Mouse (Mus musculus) hindbrain, embryonic 14.5 days (tissue): ENCODE data around the gene Lta. TPM values are rescaled to one million over a fixed set of nuclear protein-coding genes. Genes with fewer than 3 reads are reported as not detected.
A peak's percentile ranks its signal among the peaks of the same experiment; 100 is the strongest.

ENCODE experiments used
- ATAC-seq: fragments of 200-750 bp; cut with Nextera tagmentation; 2 replicates; pipeline ENCODE4 v1.8.0; 2017; ENCODE audit warnings: moderate number of reproducible peaks, mild to moderate bottlenecking, moderate TSS enrichment, moderate library complexity; ENCODE audit not compliant: low FRiP score
- DNase-seq: peaks from one replicate; pipeline ENCODE4 v3.0.0-alpha.2; 2015; ENCODE audit warnings: low spot score
- H3K27ac ChIP-seq: fragments of 300-500 bp; sonication (generic); 2 replicates; pipeline ENCODE4 v1.5.1; 2014; ENCODE audit warnings: mild to moderate bottlenecking, moderate library complexity
- H3K27me3 ChIP-seq: fragments of 300-500 bp; sonication (generic); 2 replicates; pipeline ENCODE4 v1.6.1; 2014; ENCODE audit warnings: mild to moderate bottlenecking, low read length, mixed read lengths; ENCODE audit not compliant: control insufficient read depth, insufficient read depth
- H3K36me3 ChIP-seq: fragments of 300-500 bp; sonication (generic); replicated peaks from 2 replicates; pipeline ENCODE4 v1.6.1; 2014; ENCODE audit not compliant: control insufficient read depth, insufficient read depth
- H3K4me1 ChIP-seq: fragments of 300-500 bp; sonication (generic); replicated peaks from 2 replicates; pipeline ENCODE4 v1.6.1; 2014; ENCODE audit warnings: antibody characterized with exemption, low read length, mixed read lengths; ENCODE audit not compliant: control insufficient read depth, insufficient read depth
- H3K4me2 ChIP-seq: fragments of 300-500 bp; sonication (generic); replicated peaks from 2 replicates; pipeline ENCODE4 v1.6.1; 2014; ENCODE audit warnings: mild to moderate bottlenecking, moderate library complexity
- H3K4me3 ChIP-seq: fragments of 300-500 bp; sonication (generic); replicated peaks from 2 replicates; pipeline ENCODE4 v1.5.1; 2014; ENCODE audit warnings: mild to moderate bottlenecking, low read length
- H3K9ac ChIP-seq: fragments of 300-500 bp; sonication (generic); 2 replicates; pipeline ENCODE4 v1.6.1; 2014
- H3K9me3 ChIP-seq: fragments of 300-500 bp; sonication (generic); 2 replicates; pipeline ENCODE4 v1.6.1; 2016; ENCODE audit warnings: low read length; ENCODE audit not compliant: control insufficient read depth
- WGBS: fragments of 180-500 bp; shearing (Covaris S2); extraction: QIAGEN DNeasy Blood & Tissue Kit; methylation state at CpG from one replicate; pipeline ENCODE4 v1.1.7; 2014; 5-methylcytosine and 5-hydroxymethylcytosine counted together
- polyA plus RNA-seq: library from polyadenylated mRNA; unstranded; fragments of >200 nt; fragmentation: Nextera tagmentation; extraction: Ambion mirVana; gene quantifications from 2 replicates; pipeline ENCODE4 v1.2.1, GENCODE M21; 2014

Gene Lta
- polyA plus RNA-seq, 1 experiment from 2014 or later = 0.23 TPM

DNA sequence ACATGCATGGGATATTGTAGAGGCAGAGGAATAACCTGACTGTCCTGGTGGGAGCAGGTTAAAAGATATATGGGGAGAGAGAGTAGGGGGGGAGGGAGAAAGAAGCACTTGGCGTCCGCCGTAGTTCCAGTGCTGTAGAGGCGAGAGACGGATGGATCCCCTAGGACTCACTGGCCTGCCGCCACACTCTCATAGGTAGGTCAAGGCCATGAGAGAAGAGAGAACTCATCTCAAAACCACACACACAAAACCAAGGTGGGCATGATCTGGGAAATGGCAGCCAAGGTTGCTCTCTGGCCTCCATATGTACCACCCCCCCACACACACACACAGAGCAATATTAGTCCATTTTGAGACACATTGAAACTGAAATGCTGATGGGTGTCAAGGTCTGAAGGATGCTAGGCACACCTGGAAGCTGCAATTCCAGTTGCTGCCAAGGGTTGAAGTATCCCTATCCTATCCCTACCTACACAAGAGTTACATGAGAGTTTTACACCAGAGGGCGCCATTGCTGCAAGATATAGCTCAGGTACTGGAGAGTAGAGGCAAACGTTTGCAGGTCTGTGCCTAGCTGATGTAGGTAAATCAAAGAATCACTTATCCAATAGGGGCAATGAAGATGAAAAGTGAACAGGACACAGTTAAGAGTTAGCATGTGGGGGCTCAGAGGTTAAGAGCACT is 38.7 kb downstream of the Lta start:
- peak overlapping the region; percentile 58 for H3K9ac ChIP-seq
- H3K9me3 ChIP-seq = no peaks in the 10 kb centered on the region
- ATAC-seq = no peak

DNA sequence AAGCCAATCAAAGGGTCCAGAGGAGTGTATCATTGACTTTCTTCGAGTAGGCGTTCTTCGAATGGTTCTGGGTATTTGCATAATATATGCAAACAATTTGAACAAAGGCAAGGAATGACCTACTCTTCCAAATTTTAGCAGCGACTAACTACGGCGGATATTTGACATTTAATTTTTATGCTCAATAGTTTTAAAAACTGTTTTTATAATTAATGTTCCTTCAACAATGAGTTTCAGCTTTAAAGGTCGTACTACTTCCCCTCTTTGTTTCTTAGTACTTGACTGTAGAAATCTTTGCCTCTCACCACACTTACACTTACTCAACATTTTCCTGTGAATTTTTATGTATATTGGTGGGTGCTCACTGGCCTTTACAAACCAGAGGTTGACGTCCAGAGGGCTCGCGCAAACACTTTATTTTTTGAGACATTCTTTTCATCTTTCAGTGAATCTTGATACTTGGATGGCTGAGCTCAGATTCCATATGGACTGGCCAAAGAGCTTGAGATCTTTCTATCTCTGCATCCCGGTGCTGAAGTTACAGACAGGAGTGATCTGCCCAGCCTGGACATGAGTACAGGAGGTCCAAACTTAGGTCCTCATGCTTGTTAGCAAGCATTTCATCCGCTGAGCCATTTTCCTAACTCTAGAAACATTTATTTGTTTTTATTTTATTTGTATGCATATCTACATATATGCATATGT is 39.5 kb downstream of the Lta start:
- Histone ChIP-seq H3K4me2 (peak overlapping the region; percentile 98), H3K27ac (peak overlapping the region; percentile 98), H3K4me3 (peak overlapping the region; percentile 100), H3K4me1 (peaks cover 27% of the 10 kb centered on the region), H3K27me3 (no peaks in the 10 kb centered on the region), H3K9me3 (no peaks in the 10 kb centered on the region), H3K36me3 (peaks cover 22% of the 10 kb centered on the region), H3K9ac (peak overlapping the region; percentile 58)
- 21% methylated on average over 12 of the region's 12 CpGs for WGBS
- ATAC-seq (no peak; the same call in 1 of the 2 replicates), DNase-seq (no peak)

More for the DNA sequence above, 38.7 kb downstream of the Lta start:
- Histone ChIP-seq H3K4me1 (peaks cover 27% of the 10 kb centered on the region), H3K27me3 (no peaks in the 10 kb centered on the region), H3K4me3 (peak overlapping the region; percentile 100), H3K27ac (peak overlapping the region; percentile 98), H3K36me3 (peaks cover 13% of the 10 kb centered on the region), H3K4me2 (peak overlapping the region; percentile 98)
- WGBS = 64% methylated on average over 8 of the region's 8 CpGs
- peak; percentile 80 for DNase-seq

DNA sequence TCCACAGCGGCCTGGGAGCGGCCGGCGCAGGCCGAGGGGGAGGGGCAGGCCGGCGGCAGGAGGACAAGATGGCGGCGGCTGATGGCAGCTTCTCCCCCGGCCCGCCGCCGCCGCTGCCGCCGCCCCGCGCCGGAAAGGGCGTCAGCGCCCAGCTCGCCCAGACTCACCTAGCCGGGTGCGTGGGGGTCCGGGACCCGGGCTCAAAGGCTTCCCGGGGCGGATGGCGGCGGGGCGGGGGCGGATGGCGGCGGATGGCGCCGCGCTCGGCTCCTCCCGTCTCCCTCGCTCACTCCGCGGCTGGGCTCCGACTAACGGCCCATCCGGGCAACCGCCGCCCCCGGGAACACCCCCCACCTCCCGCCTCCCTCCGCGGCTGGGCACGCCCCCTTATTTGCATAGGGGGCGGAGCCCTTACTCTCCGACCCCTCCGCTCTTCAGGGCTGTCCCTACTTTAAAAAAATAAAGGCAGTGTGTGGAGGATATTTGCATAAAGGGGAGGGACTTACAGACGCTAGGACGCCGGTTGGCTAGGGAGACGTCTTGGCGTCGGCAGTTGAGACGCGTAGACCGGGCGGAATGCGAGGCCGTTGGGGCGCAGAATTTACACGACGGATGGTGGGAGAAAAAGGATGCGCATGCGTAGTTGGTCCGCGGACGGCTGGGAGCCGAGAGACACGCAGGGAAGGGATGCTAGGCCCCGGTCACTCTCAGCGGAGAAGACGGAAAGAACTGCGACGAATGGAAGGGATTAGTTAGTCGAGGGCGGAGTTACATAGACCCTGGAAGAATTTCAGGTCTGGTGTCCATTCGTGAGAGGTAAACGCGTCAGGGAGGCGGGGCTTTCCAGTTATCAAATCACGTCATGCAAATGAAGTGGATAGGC is 40.3 kb downstream of the Lta start, which contains the start of gene Prrc2a:
Gene Prrc2a (minus strand): TSS at position 330 of the 883 bp plus-strand sequence.
- DNase-seq (peak; percentile 99), ATAC-seq (peak; percentile 94)
- Histone ChIP-seq H3K27ac (peak within 1 kb of the TSS; percentile 98), H3K4me1 (peaks cover 27% of the 10 kb centered on the region), H3K4me2 (peak within 1 kb of the TSS; percentile 98), H3K9ac (peak within 1 kb of the TSS; percentile 100), H3K9me3 (no peaks in the 10 kb centered on the region), H3K4me3 (peak within 1 kb of the TSS; percentile 100), H3K27me3 (no peaks in the 10 kb centered on the region), H3K36me3 (peaks cover 30% of the 10 kb centered on the region)
- under 1% methylated on average over 55 of the region's 89 CpGs for WGBS

DNA sequence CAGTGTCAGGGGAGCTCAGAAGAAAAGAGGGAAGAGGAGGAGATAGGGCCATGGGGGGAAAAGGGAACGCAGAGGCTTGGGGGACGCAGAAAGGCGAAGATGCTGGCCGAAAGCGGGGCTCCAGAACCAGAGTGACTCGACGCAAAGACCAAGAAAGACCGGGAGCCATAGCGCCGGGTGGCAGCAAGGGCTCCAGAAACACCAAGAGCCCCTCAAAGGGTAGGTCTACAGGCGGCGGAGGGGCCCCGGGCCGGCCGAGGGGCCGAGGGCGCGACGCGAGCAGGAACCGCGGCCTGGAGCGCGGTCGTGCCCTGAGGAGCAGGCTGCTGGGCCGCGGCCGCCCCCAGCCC is 41.0 kb downstream of the Lta start:
- no peak for ATAC-seq
- WGBS = under 1% methylated on average over 19 of the region's 28 CpGs

DNA sequence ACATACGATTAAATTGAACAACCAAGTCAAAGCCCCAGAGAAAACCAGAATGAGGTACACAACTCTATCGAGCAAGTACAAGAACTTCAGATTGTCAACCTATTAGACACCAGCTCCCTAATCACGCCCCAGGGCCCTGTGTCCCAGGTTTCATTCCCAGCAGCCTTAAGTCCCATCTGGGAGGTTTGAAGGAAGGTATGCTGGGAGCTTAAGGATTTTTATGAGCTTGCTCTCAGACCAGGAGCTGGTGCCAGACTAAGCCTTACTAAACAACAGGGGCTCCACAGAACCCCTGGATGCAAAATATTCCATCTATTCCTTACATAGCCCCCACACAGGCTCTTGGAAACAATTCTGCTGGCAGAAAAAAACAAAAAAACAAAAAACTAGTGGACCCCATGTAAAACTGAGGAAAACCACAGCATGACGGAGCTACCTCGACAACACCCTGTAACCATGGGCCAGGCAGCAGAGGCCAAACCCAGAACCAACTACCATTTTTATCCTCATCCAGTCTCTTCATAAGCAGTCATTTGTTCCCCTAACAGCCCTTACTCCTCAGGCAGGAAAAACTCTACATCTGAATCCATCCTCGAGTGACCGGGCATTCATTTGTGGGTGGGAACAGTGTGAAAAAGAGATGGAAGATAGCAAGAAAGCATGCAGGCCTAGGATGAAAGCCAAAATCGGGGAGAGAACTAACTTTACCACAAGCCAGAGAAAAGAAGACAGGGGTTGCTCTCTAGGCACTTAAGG is 41.6 kb downstream of the Lta start:
- Histone ChIP-seq H3K4me3 (peak overlapping the region; percentile 100), H3K27me3 (no peaks in the 10 kb centered on the region), H3K36me3 (peaks cover 43% of the 10 kb centered on the region), H3K4me2 (peak overlapping the region; percentile 98), H3K9ac (peak overlapping the region; percentile 100), H3K27ac (peak overlapping the region; percentile 98), H3K9me3 (no peaks in the 10 kb centered on the region), H3K4me1 (peaks cover 27% of the 10 kb centered on the region)
- 11% methylated on average over 8 of the region's 8 CpGs for WGBS
- DNase-seq (no peak), ATAC-seq (no peak)

More for the DNA sequence above, 41.0 kb downstream of the Lta start:
- H3K4me2 ChIP-seq = peak overlapping the region; percentile 98
- peaks cover 27% of the 10 kb centered on the region for H3K4me1 ChIP-seq
- peaks cover 36% of the 10 kb centered on the region for H3K36me3 ChIP-seq
- peak overlapping the region; percentile 100 for H3K9ac ChIP-seq
- DNase-seq = no peak
- no peaks in the 10 kb centered on the region for H3K9me3 ChIP-seq
- H3K27ac ChIP-seq = peak overlapping the region; percentile 98
- peak overlapping the region; percentile 100 for H3K4me3 ChIP-seq
- no peaks in the 10 kb centered on the region for H3K27me3 ChIP-seq

DNA sequence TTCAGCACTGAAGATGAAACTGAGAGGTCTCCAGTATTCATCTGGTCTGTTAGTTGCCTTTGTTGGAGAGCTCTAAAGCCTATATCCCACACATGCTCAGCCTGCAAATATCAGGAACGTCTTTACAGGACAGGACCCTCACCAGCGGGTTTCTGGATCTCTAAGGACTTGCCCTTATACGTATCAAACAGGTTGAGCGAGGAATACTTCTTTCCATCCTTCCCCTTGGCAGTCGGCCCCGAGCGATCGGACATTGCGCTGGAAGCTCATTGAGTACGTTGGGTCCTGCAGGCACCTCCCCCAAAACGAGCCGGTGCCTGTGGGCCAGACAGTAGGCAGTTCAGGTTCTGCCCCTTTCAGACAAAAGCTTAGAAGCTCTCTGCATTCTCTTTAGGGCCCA is 42.4 kb downstream of the Lta start:
- no peak for DNase-seq
- Histone ChIP-seq H3K4me2 (peak overlapping the region; percentile 98), H3K9me3 (no peaks in the 10 kb centered on the region), H3K27ac (no peak overlapping the region), H3K27me3 (no peaks in the 10 kb centered on the region), H3K4me3 (peak overlapping the region; percentile 100), H3K9ac (peak overlapping the region; percentile 100), H3K36me3 (peaks cover 51% of the 10 kb centered on the region), H3K4me1 (peaks cover 27% of the 10 kb centered on the region)
- 45% methylated on average over 12 of the region's 12 CpGs for WGBS
- ATAC-seq = no peak

DNA sequence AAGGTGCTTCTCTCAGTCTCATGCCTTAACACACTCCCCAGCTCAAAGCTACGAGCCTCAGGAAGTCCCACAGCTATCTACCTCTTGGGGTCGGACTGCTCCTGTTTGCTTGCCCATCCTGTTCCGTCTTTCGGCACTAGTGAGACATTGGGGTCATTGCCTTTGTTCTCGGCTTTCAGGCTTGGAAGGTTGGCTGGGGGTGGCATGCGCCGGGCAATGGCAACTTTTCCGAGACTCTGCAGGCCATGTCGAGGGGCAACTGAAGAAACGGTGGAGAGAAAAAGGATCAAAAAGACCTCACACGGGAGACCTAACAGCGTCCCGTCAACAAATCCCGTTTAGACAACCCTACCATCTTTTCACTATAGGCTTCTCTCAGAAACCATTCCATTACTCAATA is 43.0 kb downstream of the Lta start:
- Histone ChIP-seq H3K4me2 (peak overlapping the region; percentile 98), H3K9me3 (no peaks in the 10 kb centered on the region), H3K4me3 (peak overlapping the region; percentile 100), H3K27ac (no peak overlapping the region), H3K36me3 (peaks cover 57% of the 10 kb centered on the region), H3K9ac (peak overlapping the region; percentile 100), H3K27me3 (no peaks in the 10 kb centered on the region), H3K4me1 (peaks cover 27% of the 10 kb centered on the region)
- no peak for DNase-seq
- WGBS = 81% methylated on average over 14 of the region's 14 CpGs
- no peak for ATAC-seq

DNA sequence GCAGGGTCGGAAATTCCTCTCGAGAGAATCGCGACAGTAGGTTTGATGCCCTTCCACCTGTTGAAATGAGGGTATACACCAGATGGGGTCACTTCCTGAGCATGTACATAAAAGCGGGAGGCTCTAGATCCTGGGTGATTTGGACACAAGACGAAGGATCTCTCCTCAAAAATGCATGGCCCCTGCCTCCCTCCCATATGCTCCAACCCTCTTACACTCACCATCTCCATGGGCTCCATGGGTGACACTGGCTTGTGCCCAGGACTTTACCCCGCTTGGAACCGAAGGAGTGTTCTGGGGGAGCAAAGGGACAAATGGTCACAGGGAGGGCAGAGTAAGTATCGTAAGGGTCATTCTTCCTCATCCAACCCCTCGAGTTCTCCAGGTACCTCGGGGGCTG is 43.7 kb downstream of the Lta start:
- no peak overlapping the region for H3K4me2 ChIP-seq
- peaks cover 64% of the 10 kb centered on the region for H3K36me3 ChIP-seq
- 83% methylated on average over 11 of the region's 11 CpGs for WGBS
- H3K27me3 ChIP-seq = no peaks in the 10 kb centered on the region
- peaks cover 24% of the 10 kb centered on the region for H3K4me1 ChIP-seq
- H3K9me3 ChIP-seq = no peaks in the 10 kb centered on the region
- no peak for DNase-seq
- H3K27ac ChIP-seq = no peak overlapping the region
- H3K9ac ChIP-seq = no peak overlapping the region
- no peak overlapping the region for H3K4me3 ChIP-seq
- no peak for ATAC-seq
